In genomic region chr13:43615194-43615576, GRCm38 (mm10) we compare ENCODE assay signal across 8 mouse cellular contexts. TPM values are rescaled to one million over a fixed set of nuclear protein-coding genes. Genes with fewer than 3 reads are reported as not detected.
DNase-seq lines count a peak whose midpoint lies in the region; ATAC-seq lines count a peak whose summit lies in the region.

No protein-coding gene starts in this region.

- intact Hi-C loops in heart, postnatal 10 days (cut with DNase I) = no loop called here

- no peak for ATAC-seq in heart, embryonic 15.5 days (replicated peaks; ENCODE audit: insufficient number of reproducible peaks, insufficient read depth, low FRiP score, low read depth)
- ATAC-seq in intestine, embryonic 16.5 days = no peak
- peak; percentile 33; the same call in 1 of the 2 replicates for ATAC-seq in neural tube, embryonic 13.5 days (ENCODE audit: low read depth)

- H3K4me1 ChIP-seq in heart, embryonic 15.5 days (replicated peaks) = peaks cover 24% of the 10 kb centered on the region
- H3K4me1 ChIP-seq in intestine, embryonic 16.5 days (ENCODE audit: control insufficient read depth, insufficient read depth, low read length) = peaks cover 12% of the 10 kb centered on the region
- H3K4me1 ChIP-seq in neural tube, embryonic 13.5 days (replicated peaks) = peaks cover 29% of the 10 kb centered on the region

- H3K4me2 ChIP-seq in heart, embryonic 15.5 days = peak overlapping the region; percentile 98
- peak overlapping the region; percentile 97 for H3K4me2 ChIP-seq in intestine, embryonic 16.5 days (ENCODE audit: low read depth, low read length)
- peak overlapping the region; percentile 84 for H3K4me2 ChIP-seq in neural tube, embryonic 13.5 days

- peak overlapping the region; percentile 86 for H3K4me3 ChIP-seq in heart, embryonic 15.5 days
- H3K4me3 ChIP-seq in intestine, embryonic 16.5 days (ENCODE audit: low read length) = peak overlapping the region; percentile 73
- peak overlapping the region; percentile 76 for H3K4me3 ChIP-seq in neural tube, embryonic 13.5 days

- H3K36me3 ChIP-seq in heart, embryonic 15.5 days = no peaks in the 10 kb centered on the region
- no peaks in the 10 kb centered on the region for H3K36me3 ChIP-seq in intestine, embryonic 16.5 days (ENCODE audit: control insufficient read depth, insufficient read depth, low read length)
- H3K36me3 ChIP-seq in neural tube, embryonic 13.5 days = no peaks in the 10 kb centered on the region

- no peaks in the 10 kb centered on the region for H3K9me3 ChIP-seq in heart, embryonic 15.5 days (replicated peaks)
- no peaks in the 10 kb centered on the region for H3K9me3 ChIP-seq in intestine, embryonic 16.5 days (ENCODE audit: control insufficient read depth, low read length)
- H3K9me3 ChIP-seq in neural tube, embryonic 13.5 days = no peaks in the 10 kb centered on the region

- H3K27me3 ChIP-seq in heart, embryonic 15.5 days = 0 out of 2 replicates have a peak, but pooled peaks cover 7% of the 10 kb centered on the region
- no peaks in the 10 kb centered on the region for H3K27me3 ChIP-seq in intestine, embryonic 16.5 days (replicated peaks; ENCODE audit: control insufficient read depth, insufficient read depth, low read length)
- H3K27me3 ChIP-seq in neural tube, embryonic 13.5 days = no peaks in the 10 kb centered on the region

- 21% methylated on average over 9 of the region's 9 CpGs for WGBS in heart, embryonic 15.5 days
- WGBS in intestine, embryonic 16.5 days = 26% methylated on average over 9 of the region's 9 CpGs
- 19% methylated on average over 9 of the region's 9 CpGs for WGBS in neural tube, embryonic 13.5 days

- H3K27ac ChIP-seq in heart, embryonic 15.5 days = 0 out of 2 replicates have a peak overlapping the region, but pooled peaks have one; percentile 51
- H3K27ac ChIP-seq in intestine, embryonic 16.5 days (ENCODE audit: low read length) = no peak overlapping the region
- H3K27ac ChIP-seq in neural tube, embryonic 13.5 days (replicated peaks) = no peak overlapping the region

- H3K9ac ChIP-seq in heart, embryonic 15.5 days = peak overlapping the region; percentile 77
- peak overlapping the region; percentile 74 for H3K9ac ChIP-seq in intestine, embryonic 16.5 days (ENCODE audit: low read depth, low read length)
- H3K9ac ChIP-seq in neural tube, embryonic 13.5 days = peak overlapping the region; percentile 89

- DNase-seq in heart, postnatal 10 days = no peak
- DNase-seq in c-Kit-positive CD71-positive TER-119-negative erythroid progenitor cells, embryonic 14.5 days (ENCODE audit: low read depth) = peak; percentile 20
- DNase-seq in right cerebral cortex, postnatal 36 days (ENCODE audit: low spot score in 2 of 2) = no peak
- no peak for DNase-seq in lung, postnatal 10 days
- DNase-seq in gastrocnemius, postnatal 4 days (ENCODE audit: low spot score in 2 of 2) = no peak

RNA-seq across cellular contexts. Expression of gene Rnf182, which starts 0.3 kb away (rescaled TPM):
- 1.9 and 2.8 TPM in 2 replicates for polyA plus RNA-seq in heart, embryonic 15.5 days (2015; fragmentation: Nextera tagmentation; extraction: Ambion mirVana)
- under 1 TPM; 0.17 to 0.22 TPM for total RNA-seq in heart, postnatal 10 days (2021)
- polyA plus RNA-seq in intestine, embryonic 16.5 days (2015; fragmentation: Nextera tagmentation; extraction: Ambion mirVana) = 0.61 and 1.1 TPM in 2 replicates
- polyA plus RNA-seq in neural tube, embryonic 13.5 days (2015; fragmentation: Nextera tagmentation; extraction: Ambion mirVana) = 19.9 and 27.3 TPM in 2 replicates
- under 1 TPM; 0.39 TPM for total RNA-seq in gastrocnemius, postnatal 4 days (2021)

RNA-seq across cellular contexts. Expression of gene Mcur1, which starts 55.2 kb away (rescaled TPM):
- polyA plus RNA-seq in heart, embryonic 15.5 days (2015; fragmentation: Nextera tagmentation; extraction: Ambion mirVana) = 17.2 and 17.3 TPM in 2 replicates
- 10 to 100 TPM; 43.3 to 47.3 TPM for total RNA-seq in heart, postnatal 10 days (2021)
- 8.6 and 9.1 TPM in 2 replicates for polyA plus RNA-seq in intestine, embryonic 16.5 days (2015; fragmentation: Nextera tagmentation; extraction: Ambion mirVana)
- polyA plus RNA-seq in neural tube, embryonic 13.5 days (2015; fragmentation: Nextera tagmentation; extraction: Ambion mirVana) = 8.2 and 9.1 TPM in 2 replicates
- 10 to 100 TPM; 21.0 to 23.5 TPM for total RNA-seq in gastrocnemius, postnatal 4 days (2021)
